Mouse (Mus musculus): ENCODE measurements around the gene Ttc39b. TPM values are rescaled to one million over a fixed set of nuclear protein-coding genes. Genes with fewer than 3 reads are reported as not detected.

Gene Ttc39b
- total and polyA plus RNA-seq, 3 experiments, result 11.3 to 109 (median 21.1) TPM

DNA sequence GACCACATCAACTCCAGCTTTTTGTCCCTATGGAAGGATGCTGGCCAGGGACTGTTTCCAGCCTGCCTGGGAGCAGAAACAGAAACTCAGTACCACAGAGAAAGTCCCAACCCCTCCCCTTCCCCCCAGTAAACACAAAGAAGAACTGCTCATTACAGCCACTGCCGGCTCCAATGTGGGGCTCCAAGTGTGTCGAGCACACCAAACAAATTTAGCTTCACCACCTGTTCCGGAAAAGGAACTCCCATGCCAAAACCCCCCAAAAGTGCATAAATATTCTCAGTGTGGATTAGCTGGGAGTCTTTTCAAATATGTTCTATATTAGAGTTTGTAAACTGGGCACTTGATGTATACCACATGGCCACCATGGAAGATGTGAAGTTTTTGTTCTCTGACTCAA is 151.8 kb downstream of the Ttc39b start:
- H3K27me3 ChIP-seq (ENCODE audit: control insufficient read depth in 1 of 2, insufficient read depth in 2 of 2, low read length in 2 of 2), result no peaks in the 10 kb centered on the region
- no peak for DNase-seq (ENCODE audit: low read depth, low spot score)
- no peak overlapping the region for H3K9ac ChIP-seq (ENCODE audit: control insufficient read depth, low read depth, low read length, poor library complexity, severe bottlenecking)
- H3K9me3 ChIP-seq (replicated peaks; ENCODE audit: insufficient read depth, low read length), result no peaks in the 10 kb centered on the region
- no peaks in the 10 kb centered on the region for H3K79me2 ChIP-seq (ENCODE audit: control insufficient read depth, insufficient read depth, low read length, poor library complexity)
- H3K4me3 ChIP-seq (ENCODE audit: control insufficient read depth in 1 of 2, insufficient read depth in 1 of 2, low read depth in 2 of 2, low read length in 2 of 2), result no peak overlapping the region
- no peak overlapping the region for H3K27ac ChIP-seq (ENCODE audit: control insufficient read depth, low read depth, low read length)
- TF ChIP-seq POLR2A (IDR thresholded peaks at IDR 0.05; ENCODE audit: control insufficient read depth in 1 of 2, insufficient read depth in 1 of 2, low read depth in 1 of 2, low read length in 2 of 2, poor library complexity in 1 of 2), result no peak
- TF ChIP-seq MAZ (IDR thresholded peaks at IDR 0.05; ENCODE audit: low read depth, low read length), result no peak
- no peak for TF ChIP-seq MXI1 (IDR thresholded peaks at IDR 0.05; ENCODE audit: low read depth, low read length)
- no peak for TF ChIP-seq NRF1 (IDR thresholded peaks at IDR 0.05; ENCODE audit: insufficient read depth, low read depth, low read length, poor library complexity, severe bottlenecking)
- no peak for TF ChIP-seq ZC3H11A (IDR thresholded peaks at IDR 0.05; ENCODE audit: low read depth, low read length)
- no peak for TF ChIP-seq HCFC1 (IDR thresholded peaks at IDR 0.05; ENCODE audit: low read depth, low read length)
- TF ChIP-seq ZNF384 (IDR thresholded peaks at IDR 0.05; ENCODE audit: low read depth, low read length), result no peak
- TF ChIP-seq ZMIZ1 (IDR thresholded peaks at IDR 0.05; ENCODE audit: low read depth, low read length), result no peak
- no peak for TF ChIP-seq USF1 (IDR thresholded peaks at IDR 0.05; ENCODE audit: low read depth, low read length)
- TF ChIP-seq E2F4 (IDR thresholded peaks at IDR 0.05; ENCODE audit: borderline replicate concordance, low read depth, low read length), result no peak
- no peak for TF ChIP-seq ETS1 (IDR thresholded peaks at IDR 0.05; ENCODE audit: low read depth, low read length)
- no peak for TF ChIP-seq MEF2A (IDR thresholded peaks at IDR 0.05; ENCODE audit: extremely low read depth, insufficient replicate concordance, low read depth, low read length, poor library complexity, severe bottlenecking)
- no peak for TF ChIP-seq USF2 (IDR thresholded peaks at IDR 0.05; ENCODE audit: borderline replicate concordance in 1 of 2, insufficient read depth in 1 of 2, low read depth in 1 of 2, low read length in 2 of 2)
- TF ChIP-seq SMC3 (IDR thresholded peaks at IDR 0.05; ENCODE audit: low read depth, low read length), result no peak
- no peak for TF ChIP-seq TBP (IDR thresholded peaks at IDR 0.05; ENCODE audit: low read depth, low read length)
- no peak for TF ChIP-seq GABPA (IDR thresholded peaks at IDR 0.05; ENCODE audit: low read depth, low read length)
- no peak for TF ChIP-seq GATA1 (IDR thresholded peaks at IDR 0.05; ENCODE audit: low read depth, low read length)
- TF ChIP-seq BHLHE40 (IDR thresholded peaks at IDR 0.05; ENCODE audit: borderline replicate concordance, low read depth, low read length), result no peak
- TF ChIP-seq ELF1 (IDR thresholded peaks at IDR 0.05; ENCODE audit: low read depth, low read length), result no peak
- H3K4me1 ChIP-seq (ENCODE audit: control insufficient read depth in 1 of 2, insufficient read depth in 2 of 2, low read length in 2 of 2), result no peaks in the 10 kb centered on the region
- H3K36me3 ChIP-seq (ENCODE audit: control insufficient read depth in 1 of 2, insufficient read depth in 2 of 2, low read length in 2 of 2), result no peaks in the 10 kb centered on the region

DNA sequence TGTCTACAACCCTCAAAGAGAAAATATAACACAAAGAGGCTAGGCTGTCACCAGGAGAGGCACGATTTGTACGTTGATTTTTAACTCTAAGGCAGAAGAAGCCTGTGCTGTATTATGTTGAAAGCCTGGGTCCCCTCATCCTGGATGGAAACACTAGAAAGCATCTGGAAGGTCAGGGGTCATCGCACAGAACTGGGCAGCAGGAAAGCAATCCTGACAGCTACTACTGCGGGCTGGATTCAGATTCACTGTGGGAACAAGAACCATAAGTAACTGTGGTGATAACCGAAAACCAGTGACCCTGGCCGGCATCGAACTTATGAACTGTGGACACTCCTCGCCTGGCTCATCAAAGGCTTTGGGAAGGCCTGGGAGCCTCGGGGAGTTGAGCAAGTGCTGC is 153.3 kb downstream of the Ttc39b start:
- no peak overlapping the region for H3K4me3 ChIP-seq (ENCODE audit: control insufficient read depth in 1 of 2, insufficient read depth in 1 of 2, low read depth in 2 of 2, low read length in 2 of 2)
- no peaks in the 10 kb centered on the region for H3K27me3 ChIP-seq (ENCODE audit: control insufficient read depth in 1 of 2, insufficient read depth in 2 of 2, low read length in 2 of 2)
- no peak overlapping the region for H3K9ac ChIP-seq (ENCODE audit: control insufficient read depth, low read depth, low read length, poor library complexity, severe bottlenecking)
- no peaks in the 10 kb centered on the region for H3K4me1 ChIP-seq (ENCODE audit: control insufficient read depth in 1 of 2, insufficient read depth in 2 of 2, low read length in 2 of 2)
- H3K27ac ChIP-seq (ENCODE audit: control insufficient read depth, low read depth, low read length), result no peak overlapping the region
- TF ChIP-seq GABPA (IDR thresholded peaks at IDR 0.05; ENCODE audit: low read depth, low read length), result no peak
- no peak for TF ChIP-seq EP300 (IDR thresholded peaks at IDR 0.05; ENCODE audit: low read depth in 1 of 2, low read length in 2 of 2)
- no peak for TF ChIP-seq MAZ (IDR thresholded peaks at IDR 0.05; ENCODE audit: low read depth, low read length)
- no peak for TF ChIP-seq JUND (IDR thresholded peaks at IDR 0.05; ENCODE audit: low read depth, low read length)
- no peak for TF ChIP-seq MAX (IDR thresholded peaks at IDR 0.05; ENCODE audit: low read length)
- no peak for TF ChIP-seq NRF1 (IDR thresholded peaks at IDR 0.05; ENCODE audit: insufficient read depth, low read depth, low read length, poor library complexity, severe bottlenecking)
- no peak for TF ChIP-seq TCF12 (IDR thresholded peaks at IDR 0.05; ENCODE audit: low read depth, low read length)
- TF ChIP-seq RAD21 (IDR thresholded peaks at IDR 0.05; ENCODE audit: low read depth, low read length), result no peak
- TF ChIP-seq USF1 (IDR thresholded peaks at IDR 0.05; ENCODE audit: low read depth, low read length), result no peak
- TF ChIP-seq ZNF384 (IDR thresholded peaks at IDR 0.05; ENCODE audit: low read depth, low read length), result no peak
- H3K36me3 ChIP-seq (ENCODE audit: control insufficient read depth in 1 of 2, insufficient read depth in 2 of 2, low read length in 2 of 2), result no peaks in the 10 kb centered on the region
- no peaks in the 10 kb centered on the region for H3K79me2 ChIP-seq (ENCODE audit: control insufficient read depth, insufficient read depth, low read length, poor library complexity)
- DNase-seq (ENCODE audit: low read depth, low spot score), result no peak
- H3K9me3 ChIP-seq (replicated peaks; ENCODE audit: insufficient read depth, low read length), result no peaks in the 10 kb centered on the region
